Mouse (Mus musculus) CH12.LX (cell line): ENCODE data around the gene Flnc.

ENCODE experiments used
- CTCF ChIP-seq, 2 experiments: IDR thresholded peaks in 1 of 2; conservative IDR thresholded peaks in 1 of 2; 2 replicates each; pipeline ENCODE4 v1.5.1; 2011 to 2012; ENCODE audit warnings: low read depth in 2 of 2, low read length in 2 of 2, improper control_type of control experiment in 1 of 2, inconsistent platforms in 1 of 2, mild to moderate bottlenecking in 1 of 2, moderate library complexity in 1 of 2
- MXI1 ChIP-seq: IDR thresholded peaks from 2 replicates; pipeline ENCODE4 v1.6.1; 2011; ENCODE audit warnings: mild to moderate bottlenecking, low read depth, low read length, improper control_type of control experiment
- UBTF ChIP-seq: IDR thresholded peaks from 2 replicates; pipeline ENCODE4 v1.6.1; 2012; ENCODE audit warnings: low read depth, mild to moderate bottlenecking, inconsistent platforms, low read length, improper control_type of control experiment, moderate library complexity

DNA sequence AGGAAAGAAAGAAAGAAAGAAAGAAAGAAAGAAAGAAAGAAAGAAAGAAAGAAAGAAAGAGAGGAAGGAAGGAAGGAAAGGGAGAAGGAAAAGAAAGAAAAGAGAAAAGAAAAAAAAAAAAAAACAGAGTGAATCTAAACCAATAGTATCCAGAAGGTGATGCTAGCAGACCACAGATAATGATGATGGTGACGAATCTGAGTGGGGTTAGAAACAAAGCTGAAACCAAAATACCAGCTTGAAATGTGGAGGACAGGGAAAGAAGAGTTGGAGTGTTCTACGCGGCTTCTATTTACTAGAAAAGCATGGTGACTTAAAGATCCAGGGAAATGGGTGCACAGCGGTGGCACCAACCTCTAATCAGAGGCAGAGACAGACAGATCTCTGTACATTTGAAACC, 41.3 kb upstream of the Flnc start:
- TF ChIP-seq CTCF (conservative IDR thresholded peaks at IDR 0.05 in 1 of 2, IDR thresholded peaks at IDR 0.05 in 1 of 2; ENCODE audit: low read depth in 2 of 2, low read length in 2 of 2): peak in 1 of 2 experiments; percentile 73; a peak in 2 of 4 replicates
- no peak for TF ChIP-seq UBTF
- 0 out of 2 replicates have a peak, but pooled peaks have one; percentile 21 for TF ChIP-seq MXI1
